Mouse (Mus musculus) neural tube, embryonic 15.5 days (tissue): ENCODE results near the gene Gas7. TPM values are rescaled to one million over a fixed set of nuclear protein-coding genes. Genes with fewer than 3 reads are reported as not detected.

Source experiments
- ATAC-seq: fragments of 200-750 bp; cut with Nextera tagmentation; 2 replicates; pipeline ENCODE4 v1.8.0; 2017; ENCODE audit warnings: mild to moderate bottlenecking, moderate TSS enrichment, moderate library complexity; ENCODE audit not compliant: low FRiP score
- H3K27ac ChIP-seq: fragments of 300-500 bp; sonication (generic); replicated peaks from 2 replicates; pipeline ENCODE4 v1.5.1; 2015; ENCODE audit warnings: mild to moderate bottlenecking, inconsistent platforms
- H3K27me3 ChIP-seq: fragments of 300-500 bp; sonication (generic); replicated peaks from 2 replicates; pipeline ENCODE4 v1.6.1; 2015; ENCODE audit warnings: inconsistent platforms
- H3K36me3 ChIP-seq: fragments of 300-500 bp; sonication (generic); 2 replicates; pipeline ENCODE4 v1.6.1; 2015; ENCODE audit warnings: inconsistent platforms
- H3K4me1 ChIP-seq: fragments of 300-500 bp; sonication (generic); 2 replicates; pipeline ENCODE4 v1.6.1; 2015; ENCODE audit warnings: inconsistent platforms
- H3K4me2 ChIP-seq: fragments of 300-500 bp; sonication (generic); 2 replicates; pipeline ENCODE4 v1.6.1; 2015; ENCODE audit warnings: inconsistent platforms, mild to moderate bottlenecking, moderate library complexity
- H3K4me3 ChIP-seq: fragments of 300-500 bp; sonication (generic); replicated peaks from 2 replicates; pipeline ENCODE4 v1.5.1; 2015; ENCODE audit warnings: mild to moderate bottlenecking, inconsistent platforms
- H3K9ac ChIP-seq: fragments of 300-500 bp; sonication (generic); replicated peaks from 2 replicates; pipeline ENCODE4 v1.6.1; 2015; ENCODE audit warnings: mild to moderate bottlenecking, inconsistent platforms
- H3K9me3 ChIP-seq: fragments of 300-500 bp; sonication (generic); replicated peaks from 2 replicates; pipeline ENCODE4 v1.6.1; 2016; ENCODE audit warnings: inconsistent platforms
- WGBS: fragments of 180-500 bp; shearing (Covaris S2); methylation state at CpG from one replicate; pipeline ENCODE4 v1.1.7; 2015; ENCODE audit warnings: mixed read lengths; 5-methylcytosine and 5-hydroxymethylcytosine counted together
- polyA plus RNA-seq: library from polyadenylated mRNA; unstranded; fragments of >200 nt; fragmentation: Nextera tagmentation; extraction: Ambion mirVana; gene quantifications from 2 replicates; pipeline ENCODE4 v1.2.1, GENCODE M21; 2015

Gas7 gene
- polyA plus RNA-seq, 1 experiment from 2014 or later: 26.7 TPM

GRCm38 (mm10) chr11:67522671-67523070, 67.4 kb downstream of the Gas7 start:
- ATAC-seq: no peak
- Histone ChIP-seq H3K4me2 (no peak overlapping the region), H3K27me3 (no peaks in the 10 kb centered on the region), H3K36me3 (no peaks in the 10 kb centered on the region), H3K9me3 (no peaks in the 10 kb centered on the region), H3K4me3 (no peak overlapping the region), H3K9ac (no peak overlapping the region), H3K27ac (no peak overlapping the region), H3K4me1 (peaks cover 21% of the 10 kb centered on the region; the same call in 1 of the 2 replicates)
- WGBS: 89% methylated on average over 2 of the region's 2 CpGs

GRCm38 (mm10) chr11:67523806-67524205, 68.6 kb downstream of the Gas7 start:
- H3K27ac ChIP-seq: no peak overlapping the region

GRCm38 (mm10) chr11:67524731-67525130, 69.5 kb downstream of the Gas7 start:
- H3K9ac ChIP-seq: no peak overlapping the region
- WGBS: 61% methylated on average over 2 of the region's 2 CpGs
- no peak overlapping the region for H3K4me3 ChIP-seq
- peaks cover 21% of the 10 kb centered on the region; the same call in 1 of the 2 replicates for H3K4me1 ChIP-seq
- no peaks in the 10 kb centered on the region for H3K27me3 ChIP-seq
- H3K9me3 ChIP-seq: no peaks in the 10 kb centered on the region
- H3K4me2 ChIP-seq: no peak overlapping the region
- no peak for ATAC-seq
- no peaks in the 10 kb centered on the region for H3K36me3 ChIP-seq
- no peak overlapping the region for H3K27ac ChIP-seq

More at GRCm38 (mm10) chr11:67523806-67524205, 68.6 kb downstream of the Gas7 start:
- H3K9ac ChIP-seq: no peak overlapping the region
- no peak for ATAC-seq
- H3K4me2 ChIP-seq: no peak overlapping the region
- no peaks in the 10 kb centered on the region for H3K36me3 ChIP-seq
- no peaks in the 10 kb centered on the region for H3K9me3 ChIP-seq
- WGBS: 27% methylated on average over 3 of the region's 3 CpGs
- H3K27me3 ChIP-seq: no peaks in the 10 kb centered on the region
- peaks cover 21% of the 10 kb centered on the region; the same call in 1 of the 2 replicates for H3K4me1 ChIP-seq
- H3K4me3 ChIP-seq: no peak overlapping the region

GRCm38 (mm10) chr11:67525841-67526240, 70.6 kb downstream of the Gas7 start:
- no peak overlapping the region for H3K4me2 ChIP-seq
- H3K36me3 ChIP-seq: no peaks in the 10 kb centered on the region
- no peaks in the 10 kb centered on the region for H3K9me3 ChIP-seq
- no peak overlapping the region for H3K9ac ChIP-seq
- no peak overlapping the region for H3K4me3 ChIP-seq
- no peak for ATAC-seq
- 89% methylated on average over 3 of the region's 3 CpGs for WGBS
- H3K4me1 ChIP-seq: peaks cover 21% of the 10 kb centered on the region; the same call in 1 of the 2 replicates
- H3K27me3 ChIP-seq: no peaks in the 10 kb centered on the region
- H3K27ac ChIP-seq: no peak overlapping the region

GRCm38 (mm10) chr11:67526621-67527545, 71.6 kb downstream of the Gas7 start:
- no peaks in the 10 kb centered on the region for H3K9me3 ChIP-seq
- 77% methylated on average over 12 of the region's 12 CpGs for WGBS
- H3K27ac ChIP-seq: no peak overlapping the region
- no peaks in the 10 kb centered on the region for H3K27me3 ChIP-seq
- no peak overlapping the region for H3K4me2 ChIP-seq
- no peak overlapping the region for H3K4me3 ChIP-seq
- ATAC-seq: no peak
- no peak overlapping the region for H3K9ac ChIP-seq
- peaks cover 21% of the 10 kb centered on the region; the same call in 1 of the 2 replicates for H3K4me1 ChIP-seq
- no peaks in the 10 kb centered on the region for H3K36me3 ChIP-seq

DNA sequence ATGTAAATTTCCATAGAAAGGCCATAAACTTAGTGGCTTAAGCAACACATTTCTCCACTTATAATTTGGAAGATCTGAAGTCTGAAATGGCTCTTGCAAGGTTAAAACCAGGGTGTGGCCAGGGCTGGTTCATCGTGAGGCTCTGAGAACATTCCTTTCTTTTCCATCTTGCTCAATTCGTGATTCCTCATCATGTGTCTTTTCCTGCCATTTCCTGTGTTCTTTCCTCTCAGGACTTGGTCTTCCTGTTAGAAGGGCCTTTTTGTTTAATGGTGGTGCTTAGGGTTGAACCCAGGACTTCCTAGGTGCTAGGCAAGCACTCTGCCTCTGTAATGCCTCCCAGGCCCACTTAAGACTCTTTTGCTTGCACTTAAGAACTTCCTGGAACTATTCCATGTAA, 76.0 kb downstream of the Gas7 start:
- Histone ChIP-seq H3K4me3 (no peak overlapping the region), H3K4me2 (no peak overlapping the region), H3K27me3 (no peaks in the 10 kb centered on the region), H3K4me1 (peaks cover 6% of the 10 kb centered on the region; the same call in 1 of the 2 replicates), H3K9ac (no peak overlapping the region), H3K27ac (no peak overlapping the region), H3K36me3 (no peaks in the 10 kb centered on the region), H3K9me3 (no peaks in the 10 kb centered on the region)
- WGBS: 86% methylated on average over 2 of the region's 2 CpGs
- no peak for ATAC-seq

GRCm38 (mm10) chr11:67531926-67532565, 76.8 kb downstream of the Gas7 start:
- Histone ChIP-seq H3K27me3 (no peaks in the 10 kb centered on the region), H3K27ac (no peak overlapping the region), H3K4me2 (no peak overlapping the region), H3K9me3 (no peaks in the 10 kb centered on the region), H3K4me1 (peaks cover 2% of the 10 kb centered on the region; the same call in 1 of the 2 replicates), H3K9ac (no peak overlapping the region), H3K36me3 (no peaks in the 10 kb centered on the region), H3K4me3 (no peak overlapping the region)
- no peak for ATAC-seq
- 78% methylated on average over 6 of the region's 6 CpGs for WGBS

GRCm38 (mm10) chr11:67532728-67533127, 77.5 kb downstream of the Gas7 start:
- Histone ChIP-seq H3K36me3 (no peaks in the 10 kb centered on the region), H3K27me3 (no peaks in the 10 kb centered on the region), H3K9me3 (no peaks in the 10 kb centered on the region), H3K4me1 (no peaks in the 10 kb centered on the region), H3K4me3 (no peak overlapping the region), H3K9ac (no peak overlapping the region), H3K27ac (no peak overlapping the region), H3K4me2 (no peak overlapping the region)
- 88% methylated on average over 10 of the region's 10 CpGs for WGBS
- ATAC-seq: no peak

GRCm38 (mm10) chr11:67533151-67533550, 77.9 kb downstream of the Gas7 start:
- Histone ChIP-seq H3K9ac (no peak overlapping the region), H3K27ac (no peak overlapping the region), H3K27me3 (no peaks in the 10 kb centered on the region), H3K9me3 (no peaks in the 10 kb centered on the region), H3K4me1 (no peaks in the 10 kb centered on the region), H3K4me2 (no peak overlapping the region), H3K36me3 (no peaks in the 10 kb centered on the region), H3K4me3 (no peak overlapping the region)
- ATAC-seq: no peak
- WGBS: 81% methylated on average over 6 of the region's 6 CpGs

DNA sequence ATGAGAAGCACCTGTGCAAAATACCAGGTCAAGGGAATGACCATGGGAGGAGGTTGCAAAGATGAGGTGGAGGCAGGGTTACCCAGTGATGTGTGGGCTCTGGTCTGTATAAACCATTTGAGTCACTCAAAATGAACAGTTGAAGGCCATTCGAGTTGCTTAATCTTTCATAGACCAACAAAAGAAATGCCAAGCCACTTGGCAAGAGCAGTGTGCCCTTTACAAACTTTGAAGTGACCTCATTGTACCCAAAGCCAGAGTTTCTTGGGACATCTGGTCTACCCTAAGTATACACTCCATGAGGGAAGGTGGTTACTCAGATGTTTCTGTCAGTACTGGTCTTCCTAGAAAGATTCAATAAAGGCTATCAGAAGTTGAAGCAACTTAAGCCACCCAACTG, 80.5 kb downstream of the Gas7 start:
- Histone ChIP-seq H3K9me3 (no peaks in the 10 kb centered on the region), H3K9ac (no peak overlapping the region), H3K4me2 (no peak overlapping the region), H3K27ac (no peak overlapping the region), H3K27me3 (no peaks in the 10 kb centered on the region), H3K4me3 (no peak overlapping the region), H3K36me3 (no peaks in the 10 kb centered on the region), H3K4me1 (no peaks in the 10 kb centered on the region)
- WGBS: 90% methylated on average over 1 of the region's 1 CpGs
- ATAC-seq: no peak

DNA sequence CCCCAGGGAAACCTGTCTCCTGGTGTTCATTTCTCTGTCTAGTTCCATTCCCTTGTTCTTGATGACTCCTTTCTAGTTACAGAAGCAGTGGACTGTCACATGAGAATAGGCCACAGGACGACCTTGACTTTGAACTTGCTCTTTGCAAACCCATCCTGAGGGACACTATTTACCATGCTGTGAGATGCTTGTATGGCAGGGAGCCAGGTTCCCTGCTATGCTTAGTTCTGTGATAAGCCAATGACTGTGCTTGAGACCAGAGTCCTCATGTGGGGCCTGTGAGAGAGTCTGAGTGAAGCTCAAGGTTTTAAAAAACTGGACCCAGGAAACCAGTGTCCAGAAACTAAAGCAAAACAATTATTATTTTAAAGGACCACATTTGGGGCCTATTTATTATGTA, 81.2 kb downstream of the Gas7 start:
- no peaks in the 10 kb centered on the region for H3K36me3 ChIP-seq
- H3K27ac ChIP-seq: no peak overlapping the region
- ATAC-seq: no peak
- H3K4me1 ChIP-seq: no peaks in the 10 kb centered on the region
- no peak overlapping the region for H3K4me2 ChIP-seq
- H3K9ac ChIP-seq: no peak overlapping the region
- WGBS: 77% methylated on average over 1 of the region's 1 CpGs
- H3K4me3 ChIP-seq: no peak overlapping the region
- H3K9me3 ChIP-seq: no peaks in the 10 kb centered on the region
- no peaks in the 10 kb centered on the region for H3K27me3 ChIP-seq

DNA sequence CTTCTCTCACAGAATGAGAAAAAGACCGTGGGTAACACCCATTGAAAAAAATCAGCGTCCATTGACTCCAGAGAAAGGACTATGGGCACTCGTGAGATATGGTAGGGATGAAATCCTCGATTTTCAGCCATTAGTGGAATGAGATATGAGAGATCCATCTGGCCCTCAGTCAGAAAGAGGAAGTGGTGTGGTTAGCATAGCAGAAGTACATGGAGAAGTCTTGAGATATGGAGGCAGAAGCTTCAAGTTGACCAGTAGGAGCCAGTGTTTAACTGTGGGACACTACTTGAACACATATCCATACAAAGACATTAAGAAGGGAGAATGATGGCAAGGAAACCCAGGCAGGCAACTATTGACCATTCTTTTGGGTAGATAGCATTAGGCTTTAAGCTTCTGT, 82.1 kb downstream of the Gas7 start:
- no peak for ATAC-seq
- H3K4me3 ChIP-seq: no peak overlapping the region
- H3K27ac ChIP-seq: no peak overlapping the region
- no peaks in the 10 kb centered on the region for H3K36me3 ChIP-seq
- no peak overlapping the region for H3K4me2 ChIP-seq
- H3K4me1 ChIP-seq: no peaks in the 10 kb centered on the region
- 86% methylated on average over 4 of the region's 4 CpGs for WGBS
- no peak overlapping the region for H3K9ac ChIP-seq
- H3K9me3 ChIP-seq: no peaks in the 10 kb centered on the region
- no peaks in the 10 kb centered on the region for H3K27me3 ChIP-seq
